Mouse (Mus musculus): ENCODE results near the gene Itfg2. TPM values are rescaled to one million over a fixed set of nuclear protein-coding genes. Genes with fewer than 3 reads are reported as not detected.
A peak's percentile ranks its signal among the peaks of the same experiment; 100 is the strongest.

Itfg2 gene
- polyA plus RNA-seq, 1 experiment from 2014 or later: 37.7 TPM

DNA sequence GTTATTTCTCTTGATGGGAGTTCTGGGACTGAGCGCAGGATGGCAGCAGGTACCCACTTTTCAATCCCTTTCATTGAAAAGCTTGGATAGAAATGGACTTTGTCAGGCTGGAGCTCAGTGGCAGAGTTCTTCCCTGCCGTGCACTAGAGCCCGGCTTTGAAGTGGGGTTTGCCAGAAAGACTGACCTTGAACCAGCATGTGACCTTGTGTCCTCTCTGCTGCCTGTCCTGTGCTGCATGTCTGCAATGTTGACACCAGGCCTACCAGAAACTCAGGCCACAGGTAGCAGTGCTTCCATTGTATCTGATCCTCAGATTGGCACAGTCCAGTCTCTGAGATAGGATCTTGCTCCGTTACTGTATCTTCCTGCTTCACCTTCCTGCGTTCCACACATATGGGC, 54.7 kb downstream of the Itfg2 start:
- H3K27ac ChIP-seq: no peak overlapping the region
- H3K9me3 ChIP-seq (replicated peaks): no peaks in the 10 kb centered on the region
- ATAC-seq (ENCODE audit: low FRiP score): no peak
- H3K27me3 ChIP-seq: no peaks in the 10 kb centered on the region
- H3K4me2 ChIP-seq (replicated peaks): no peak overlapping the region
- peaks cover 7% of the 10 kb centered on the region for H3K4me1 ChIP-seq
- peaks cover 78% of the 10 kb centered on the region for H3K36me3 ChIP-seq
- WGBS: 92% methylated on average over 5 of the region's 5 CpGs
- H3K4me3 ChIP-seq: no peak overlapping the region
- H3K9ac ChIP-seq: no peak overlapping the region

GRCm38 (mm10) chr6:128366466-128366865, 58.3 kb downstream of the Itfg2 start:
- no peak for ATAC-seq (ENCODE audit: low FRiP score)
- no peaks in the 10 kb centered on the region for H3K9me3 ChIP-seq (replicated peaks)
- H3K4me3 ChIP-seq: no peak overlapping the region
- H3K9ac ChIP-seq: no peak overlapping the region
- H3K27ac ChIP-seq: no peak overlapping the region
- H3K36me3 ChIP-seq: peaks cover 53% of the 10 kb centered on the region
- no peaks in the 10 kb centered on the region for H3K27me3 ChIP-seq
- WGBS: 89% methylated on average over 5 of the region's 5 CpGs
- peaks cover 13% of the 10 kb centered on the region for H3K4me1 ChIP-seq
- no peak overlapping the region for H3K4me2 ChIP-seq (replicated peaks)

- Histone ChIP-seq H3K4me2 (replicated peaks) (no peak overlapping the region), H3K4me1 (peaks cover 27% of the 10 kb centered on the region), H3K27ac (no peak overlapping the region), H3K36me3 (peaks cover 36% of the 10 kb centered on the region), H3K27me3 (no peaks in the 10 kb centered on the region), H3K9ac (no peak overlapping the region), H3K9me3 (replicated peaks) (no peaks in the 10 kb centered on the region), H3K4me3 (no peak overlapping the region)
- ATAC-seq (ENCODE audit: low FRiP score): no peak
- WGBS: 73% methylated on average over 6 of the region's 6 CpGs
Measured at GRCm38 (mm10) chr6:128364721-128365120, 60.0 kb downstream of the Itfg2 start.

DNA sequence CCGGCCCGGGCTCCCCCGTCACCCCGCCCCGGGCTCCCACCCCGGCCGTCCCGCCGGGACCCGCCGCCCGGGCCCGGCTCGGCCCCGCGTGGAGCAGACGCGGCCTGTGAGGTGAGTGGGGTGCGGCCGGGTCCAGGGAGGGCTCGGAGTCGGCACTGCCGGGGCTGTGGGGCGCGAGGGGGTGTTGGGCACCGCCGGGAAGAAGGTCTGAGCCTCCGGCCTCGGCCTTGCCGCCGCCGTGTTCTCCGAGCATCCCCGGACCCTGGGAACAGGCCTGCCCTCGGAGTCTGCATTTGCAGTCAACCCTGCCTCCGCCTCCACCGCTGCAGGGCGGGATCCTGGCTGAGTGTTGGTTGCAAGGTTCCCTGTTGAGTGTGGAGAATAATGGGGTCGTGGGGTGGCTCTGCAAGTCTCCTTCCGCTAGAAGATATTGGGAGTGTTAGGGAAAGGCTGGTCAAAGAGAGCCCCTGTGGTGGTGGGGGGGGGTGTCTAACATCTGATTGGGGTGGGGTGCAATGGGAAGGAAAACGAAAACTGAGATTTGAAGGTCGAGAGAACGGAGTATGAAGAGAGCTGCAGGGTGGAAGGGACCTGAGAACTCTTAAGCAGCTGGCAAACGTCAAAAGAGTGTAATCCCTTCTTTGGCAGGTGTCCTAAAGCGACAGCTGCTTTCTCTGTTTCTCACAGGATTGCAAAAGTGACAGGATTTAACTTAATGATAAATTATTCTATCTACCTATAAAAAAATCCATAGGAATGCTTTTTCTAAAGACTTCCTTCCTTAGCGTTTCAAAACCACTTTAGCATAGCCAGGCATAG, 61.5 kb downstream of the Itfg2 start:
- peak overlapping the region; percentile 91 for H3K9ac ChIP-seq
- no peaks in the 10 kb centered on the region for H3K27me3 ChIP-seq
- peaks cover 29% of the 10 kb centered on the region for H3K36me3 ChIP-seq
- peak overlapping the region; percentile 95 for H3K4me2 ChIP-seq (replicated peaks)
- WGBS: 1% methylated on average over 46 of the region's 46 CpGs
- H3K4me3 ChIP-seq: peak overlapping the region; percentile 89
- ATAC-seq (ENCODE audit: low FRiP score): no peak; the same call in none of the 2 replicates
- H3K27ac ChIP-seq: peak overlapping the region; percentile 93
- H3K9me3 ChIP-seq (replicated peaks): no peaks in the 10 kb centered on the region
- H3K4me1 ChIP-seq: peaks cover 27% of the 10 kb centered on the region

- H3K27ac ChIP-seq: peak within 1 kb of the TSS; percentile 93
- peak; percentile 90 for ATAC-seq (ENCODE audit: low FRiP score)
- peak within 1 kb of the TSS; percentile 95 for H3K4me2 ChIP-seq (replicated peaks)
- peak within 1 kb of the TSS; percentile 89 for H3K4me3 ChIP-seq
- WGBS: under 1% methylated on average over 52 of the region's 76 CpGs
- peak within 1 kb of the TSS; percentile 91 for H3K9ac ChIP-seq
- H3K4me1 ChIP-seq: peaks cover 27% of the 10 kb centered on the region
- no peaks in the 10 kb centered on the region for H3K27me3 ChIP-seq
- no peaks in the 10 kb centered on the region for H3K9me3 ChIP-seq (replicated peaks)
- H3K36me3 ChIP-seq: peaks cover 31% of the 10 kb centered on the region
Measured at GRCm38 (mm10) chr6:128362381-128363006, 62.2 kb downstream of the Itfg2 start, which contains the start of the genes Rhno1 and Foxm1. Gene Rhno1, minus strand, starts transcription at chr6:128362911. Gene Foxm1, plus strand, starts transcription at chr6:128362967.

- Histone ChIP-seq H3K9me3 (replicated peaks) (no peaks in the 10 kb centered on the region), H3K4me1 (peaks cover 27% of the 10 kb centered on the region), H3K4me2 (replicated peaks) (peak overlapping the region; percentile 95), H3K36me3 (peaks cover 32% of the 10 kb centered on the region), H3K27me3 (no peaks in the 10 kb centered on the region), H3K4me3 (peak overlapping the region; percentile 89), H3K27ac (peak overlapping the region; percentile 93), H3K9ac (peak overlapping the region; percentile 91)
- WGBS: 21% methylated on average over 9 of the region's 9 CpGs
- ATAC-seq (ENCODE audit: low FRiP score): no peak
Measured at GRCm38 (mm10) chr6:128361901-128362300, 62.8 kb downstream of the Itfg2 start.

Other genes starting within 250 kb of the Itfg2 start
- 2.4 TPM in 2 replicates for gene Tead4, start 124.1 kb downstream of the Itfg2 start, polyA plus RNA-seq (2016; fragmentation: Nextera tagmentation; extraction: Ambion mirVana)
- gene Tulp3, start 69.1 kb downstream of the Itfg2 start, polyA plus RNA-seq (2016; fragmentation: Nextera tagmentation; extraction: Ambion mirVana): 22.0 and 22.2 TPM in 2 replicates
- gene Rhno1, start 62.0 kb downstream of the Itfg2 start, polyA plus RNA-seq (2016; fragmentation: Nextera tagmentation; extraction: Ambion mirVana): 138 and 142 TPM in 2 replicates
- 36.1 and 40.3 TPM in 2 replicates for gene Foxm1, start 62.0 kb downstream of the Itfg2 start, polyA plus RNA-seq (2016; fragmentation: Nextera tagmentation; extraction: Ambion mirVana)
- gene Tex52, start 49.5 kb downstream of the Itfg2 start, polyA plus RNA-seq (2016; fragmentation: Nextera tagmentation; extraction: Ambion mirVana): 0.65 and 0.76 TPM in 2 replicates
- not detected in 2 replicates for gene Gm44596, start 49.4 kb downstream of the Itfg2 start, polyA plus RNA-seq (2016; fragmentation: Nextera tagmentation; extraction: Ambion mirVana)
- 4.1 and 5.6 TPM in 2 replicates for gene Nrip2, start 25.6 kb downstream of the Itfg2 start, polyA plus RNA-seq (2016; fragmentation: Nextera tagmentation; extraction: Ambion mirVana)
- gene Fkbp4, start 13.7 kb upstream of the Itfg2 start, polyA plus RNA-seq (2016; fragmentation: Nextera tagmentation; extraction: Ambion mirVana): 415 and 439 TPM in 2 replicates
- not detected in 2 replicates for gene Pzp, start 101.8 kb upstream of the Itfg2 start, polyA plus RNA-seq (2016; fragmentation: Nextera tagmentation; extraction: Ambion mirVana)
- not detected in 2 replicates for gene A2ml1, start 156.7 kb upstream of the Itfg2 start, polyA plus RNA-seq (2016; fragmentation: Nextera tagmentation; extraction: Ambion mirVana)
- not detected in 2 replicates for gene Klrb1a, start 198.6 kb upstream of the Itfg2 start, polyA plus RNA-seq (2016; fragmentation: Nextera tagmentation; extraction: Ambion mirVana)
- not detected in 2 replicates for gene Clec2h, start 237.5 kb upstream of the Itfg2 start, polyA plus RNA-seq (2016; fragmentation: Nextera tagmentation; extraction: Ambion mirVana)

All from hindbrain, embryonic 12.5 days (tissue).